Mouse (Mus musculus): ENCODE data around the gene Gm45713. TPM values are rescaled to one million over a fixed set of nuclear protein-coding genes. Genes with fewer than 3 reads are reported as not detected.

The Gm45713 gene
- total and polyA plus RNA-seq, 3 experiments = 3.9 TPM; not detected in 2

DNA sequence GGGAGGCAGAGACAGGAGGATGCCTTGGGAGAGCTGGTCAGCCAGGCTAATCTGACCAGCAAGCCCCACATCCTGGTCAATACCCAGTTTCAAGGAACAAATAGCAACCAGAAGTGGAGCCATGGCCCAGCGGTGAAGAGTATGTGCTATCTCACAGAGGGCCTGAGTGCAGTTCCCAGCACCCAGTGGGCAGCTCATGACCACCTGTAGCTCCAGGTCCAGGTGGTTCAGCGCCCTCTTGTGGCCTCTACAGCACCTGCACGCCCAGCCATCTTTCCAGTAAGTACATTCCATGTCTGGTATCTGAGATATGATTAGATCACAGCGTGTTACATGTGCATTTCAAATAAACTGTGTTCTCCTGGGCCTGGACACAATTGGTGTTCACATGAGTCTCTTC is 49.9 kb downstream of the Gm45713 start:
- H3K9ac ChIP-seq (ENCODE audit: control insufficient read depth, low read depth, low read length, poor library complexity, severe bottlenecking) = no peak overlapping the region
- peak; percentile 36 for DNase-seq (ENCODE audit: low read depth, low spot score)
- no peaks in the 10 kb centered on the region for H3K9me3 ChIP-seq (replicated peaks; ENCODE audit: insufficient read depth, low read length)
- no peaks in the 10 kb centered on the region for H3K79me2 ChIP-seq (ENCODE audit: control insufficient read depth, insufficient read depth, low read length, poor library complexity)
- no peaks in the 10 kb centered on the region for H3K27me3 ChIP-seq (ENCODE audit: control insufficient read depth in 1 of 2, insufficient read depth in 2 of 2, low read length in 2 of 2)
- no peak overlapping the region for H3K4me3 ChIP-seq (ENCODE audit: control insufficient read depth in 1 of 2, insufficient read depth in 1 of 2, low read depth in 2 of 2, low read length in 2 of 2)
- H3K36me3 ChIP-seq (ENCODE audit: control insufficient read depth in 1 of 2, insufficient read depth in 2 of 2, low read length in 2 of 2) = peaks cover 0 to 9% of the 10 kb centered on the region in 2 experiments; a peak in 1 of 4 replicates
- TF ChIP-seq POLR2A (IDR thresholded peaks at IDR 0.05; ENCODE audit: control insufficient read depth in 1 of 2, insufficient read depth in 1 of 2, low read depth in 1 of 2, low read length in 2 of 2, poor library complexity in 1 of 2) (no peak), CTCF (IDR thresholded peaks at IDR 0.05 in 2 of 3, conservative IDR thresholded peaks at IDR 0.05 in 1 of 3; ENCODE audit: control insufficient read depth in 1 of 3, insufficient read depth in 1 of 3, low read depth in 2 of 3, low read length in 3 of 3, poor library complexity in 1 of 3, severe bottlenecking in 1 of 3) (peak; percentile 57 to 79 (median 70)), SMC3 (IDR thresholded peaks at IDR 0.05; ENCODE audit: low read depth, low read length) (peak; percentile 18; the same call in 1 of the 2 replicates), MXI1 (IDR thresholded peaks at IDR 0.05; ENCODE audit: low read depth, low read length) (no peak), KAT2A (conservative IDR thresholded peaks at IDR 0.05; ENCODE audit: low read depth, low read length) (no peak), BHLHE40 (IDR thresholded peaks at IDR 0.05; ENCODE audit: borderline replicate concordance, low read depth, low read length) (no peak), JUND (IDR thresholded peaks at IDR 0.05; ENCODE audit: low read depth, low read length) (no peak), ZNF384 (IDR thresholded peaks at IDR 0.05; ENCODE audit: low read depth, low read length) (no peak)
- H3K4me1 ChIP-seq (ENCODE audit: control insufficient read depth in 1 of 2, insufficient read depth in 2 of 2, low read length in 2 of 2) = peaks cover 0 to 3% of the 10 kb centered on the region in 2 experiments; a peak in 3 of 4 replicates
- no peak overlapping the region for H3K27ac ChIP-seq (ENCODE audit: control insufficient read depth, low read depth, low read length)

DNA sequence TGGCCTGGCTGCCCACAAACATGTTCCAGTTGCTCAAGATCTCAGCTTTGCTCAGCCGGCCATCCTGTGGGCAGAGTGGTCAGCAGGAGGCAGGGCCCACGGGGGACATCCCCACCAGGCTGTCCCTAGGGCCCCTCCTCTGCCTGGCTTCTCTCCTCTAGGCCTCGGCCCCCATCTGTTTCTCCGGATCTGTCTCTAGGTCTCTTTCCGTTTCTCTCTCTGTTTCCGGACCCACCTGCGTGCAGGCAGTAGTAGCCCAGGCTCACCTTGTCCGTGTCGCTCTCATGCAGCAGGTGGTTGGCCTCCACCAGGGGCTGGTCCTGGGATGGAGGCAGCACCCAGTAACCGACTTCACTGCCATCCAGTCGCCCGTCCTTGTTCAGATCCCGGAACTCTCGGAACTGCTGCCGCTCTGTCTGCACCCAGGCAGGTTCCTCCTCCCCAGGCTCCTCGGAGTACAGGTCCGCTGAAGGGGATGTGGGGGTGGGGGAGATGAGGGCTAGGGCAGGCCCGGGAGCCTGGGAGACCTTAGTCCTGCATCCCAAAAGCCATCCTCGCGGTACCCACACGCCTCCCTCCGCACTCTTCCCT is 52.6 kb downstream of the Gm45713 start:
- H3K9ac ChIP-seq (ENCODE audit: control insufficient read depth, low read depth, low read length, poor library complexity, severe bottlenecking) = no peak overlapping the region
- TF ChIP-seq NELFE (IDR thresholded peaks at IDR 0.05; ENCODE audit: low read depth, low read length) = no peak
- TF ChIP-seq ELF1 (IDR thresholded peaks at IDR 0.05; ENCODE audit: low read depth, low read length) = no peak
- no peak for TF ChIP-seq ZNF384 (IDR thresholded peaks at IDR 0.05; ENCODE audit: low read depth, low read length)
- TF ChIP-seq POLR2A (IDR thresholded peaks at IDR 0.05; ENCODE audit: control insufficient read depth in 1 of 2, insufficient read depth in 1 of 2, low read depth in 1 of 2, low read length in 2 of 2, poor library complexity in 1 of 2) = no peak
- no peak for DNase-seq (ENCODE audit: low read depth, low spot score)
- H3K4me3 ChIP-seq (ENCODE audit: control insufficient read depth in 1 of 2, insufficient read depth in 1 of 2, low read depth in 2 of 2, low read length in 2 of 2) = no peak overlapping the region
- no peaks in the 10 kb centered on the region for H3K9me3 ChIP-seq (replicated peaks; ENCODE audit: insufficient read depth, low read length)
- H3K27me3 ChIP-seq (ENCODE audit: control insufficient read depth in 1 of 2, insufficient read depth in 2 of 2, low read length in 2 of 2) = no peaks in the 10 kb centered on the region
- H3K79me2 ChIP-seq (ENCODE audit: control insufficient read depth, insufficient read depth, low read length, poor library complexity) = no peaks in the 10 kb centered on the region
- peaks cover 0 to 4% of the 10 kb centered on the region in 2 experiments; a peak in 1 of 4 replicates for H3K4me1 ChIP-seq (ENCODE audit: control insufficient read depth in 1 of 2, insufficient read depth in 2 of 2, low read length in 2 of 2)
- peaks cover 0 to 2% of the 10 kb centered on the region in 2 experiments; a peak in 1 of 4 replicates for H3K36me3 ChIP-seq (ENCODE audit: control insufficient read depth in 1 of 2, insufficient read depth in 2 of 2, low read length in 2 of 2)
- H3K27ac ChIP-seq (ENCODE audit: control insufficient read depth, low read depth, low read length) = no peak overlapping the region

DNA sequence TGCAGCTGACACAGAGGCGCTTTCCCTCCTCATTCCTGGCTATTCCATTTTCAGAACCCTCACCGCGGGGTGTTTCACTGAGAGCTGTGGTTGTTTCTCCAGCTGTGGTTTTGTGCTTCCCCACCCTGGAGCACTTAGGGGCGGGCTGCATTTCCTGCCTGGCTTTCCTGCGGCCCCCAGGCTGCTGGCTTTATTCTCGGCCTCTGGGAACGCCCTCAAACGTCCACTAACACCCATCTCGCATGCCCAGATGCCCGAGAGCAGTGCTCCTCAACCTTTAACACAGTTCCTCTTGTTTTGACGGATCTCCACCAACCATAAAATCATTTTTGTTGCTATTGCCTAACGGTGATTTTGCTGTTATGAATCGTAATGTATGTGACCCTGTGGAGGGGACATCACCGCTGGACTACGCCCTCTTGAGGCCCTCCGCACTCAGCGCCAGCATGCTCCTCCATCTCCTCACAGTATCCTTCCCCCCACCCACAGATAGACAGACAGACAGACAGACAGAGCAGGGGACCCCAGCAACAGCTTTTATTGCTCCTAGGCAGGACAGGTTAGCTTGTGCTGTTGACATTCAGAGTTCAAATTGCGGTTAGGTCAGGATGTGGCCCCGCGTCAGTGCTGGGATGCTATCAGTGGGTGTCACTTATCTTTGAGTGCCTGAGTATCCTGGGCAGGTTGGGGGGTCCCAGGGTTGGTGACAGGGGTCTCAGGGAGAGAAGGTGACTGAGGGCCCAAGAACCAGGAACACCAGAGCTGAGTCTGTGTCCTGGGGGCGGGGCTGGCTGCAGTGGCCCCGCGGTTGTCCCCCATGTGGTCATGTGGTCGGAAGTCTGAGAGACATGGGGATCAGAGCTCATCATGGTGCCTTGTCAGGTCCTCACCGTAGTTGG is 53.4 kb downstream of the Gm45713 start:
- no peak for DNase-seq (ENCODE audit: low read depth, low spot score)
- TF ChIP-seq MAX (IDR thresholded peaks at IDR 0.05; ENCODE audit: low read length) (no peak), TBP (IDR thresholded peaks at IDR 0.05; ENCODE audit: low read depth, low read length) (no peak), NRF1 (IDR thresholded peaks at IDR 0.05; ENCODE audit: insufficient read depth, low read depth, low read length, poor library complexity, severe bottlenecking) (no peak), RCOR1 (IDR thresholded peaks at IDR 0.05; ENCODE audit: low read depth, low read length) (no peak)
- Histone ChIP-seq H3K27ac (ENCODE audit: control insufficient read depth, low read depth, low read length) (no peak overlapping the region), H3K27me3 (ENCODE audit: control insufficient read depth in 1 of 2, insufficient read depth in 2 of 2, low read length in 2 of 2) (no peaks in the 10 kb centered on the region), H3K9ac (ENCODE audit: control insufficient read depth, low read depth, low read length, poor library complexity, severe bottlenecking) (no peak overlapping the region), H3K79me2 (ENCODE audit: control insufficient read depth, insufficient read depth, low read length, poor library complexity) (no peaks in the 10 kb centered on the region), H3K4me1 (ENCODE audit: control insufficient read depth in 1 of 2, insufficient read depth in 2 of 2, low read length in 2 of 2) (peaks cover 0 to 4% of the 10 kb centered on the region in 2 experiments; a peak in 1 of 4 replicates), H3K9me3 (replicated peaks; ENCODE audit: insufficient read depth, low read length) (no peaks in the 10 kb centered on the region), H3K4me3 (ENCODE audit: control insufficient read depth in 1 of 2, insufficient read depth in 1 of 2, low read depth in 2 of 2, low read length in 2 of 2) (no peak overlapping the region), H3K36me3 (ENCODE audit: control insufficient read depth in 1 of 2, insufficient read depth in 2 of 2, low read length in 2 of 2) (peaks cover 0 to 2% of the 10 kb centered on the region in 2 experiments; a peak in 1 of 4 replicates)

Data from MEL (cell line).